Mouse (Mus musculus) hindbrain, embryonic 16.5 days (tissue): Measurements from ENCODE around the gene Pip5k1c. TPM values are rescaled to one million over a fixed set of nuclear protein-coding genes. Genes with fewer than 3 reads are reported as not detected.

Source experiments
- ATAC-seq: fragments of 200-750 bp; cut with Nextera tagmentation; 2 replicates; pipeline ENCODE4 v1.8.0; 2017; ENCODE audit warnings: moderate TSS enrichment, moderate library complexity
- H3K27ac ChIP-seq: fragments of 300-500 bp; sonication (generic); 2 replicates; pipeline ENCODE4 v1.5.1; 2014; ENCODE audit warnings: low read depth, mild to moderate bottlenecking, control low read depth, low read length, moderate library complexity
- H3K27me3 ChIP-seq: fragments of 300-500 bp; sonication (generic); replicated peaks from 2 replicates; pipeline ENCODE4 v1.6.1; 2014; ENCODE audit warnings: low read length; ENCODE audit not compliant: control insufficient read depth, insufficient read depth
- H3K36me3 ChIP-seq: fragments of 300-500 bp; sonication (generic); 2 replicates; pipeline ENCODE4 v1.6.1; 2014; ENCODE audit warnings: mild to moderate bottlenecking, low read length, moderate library complexity, mixed read lengths; ENCODE audit not compliant: control insufficient read depth, insufficient read depth
- H3K4me1 ChIP-seq: fragments of 300-500 bp; sonication (generic); 2 replicates; pipeline ENCODE4 v1.6.1; 2014; ENCODE audit warnings: low read depth, low read length; ENCODE audit not compliant: control insufficient read depth, insufficient read depth
- H3K4me2 ChIP-seq: fragments of 300-500 bp; sonication (generic); 2 replicates; pipeline ENCODE4 v1.6.1; 2014; ENCODE audit warnings: mild to moderate bottlenecking, low read length, control low read depth, moderate library complexity
- H3K4me3 ChIP-seq: fragments of 300-500 bp; sonication (generic); 2 replicates; pipeline ENCODE4 v1.5.1; 2014; ENCODE audit warnings: mild to moderate bottlenecking, low read length, control low read depth, moderate library complexity
- H3K9ac ChIP-seq: fragments of 300-500 bp; sonication (generic); 2 replicates; pipeline ENCODE4 v1.6.1; 2014; ENCODE audit warnings: low read depth, mild to moderate bottlenecking, control low read depth, low read length, moderate library complexity
- H3K9me3 ChIP-seq: fragments of 300-500 bp; sonication (generic); 2 replicates; pipeline ENCODE4 v1.6.1; 2014; ENCODE audit warnings: mild to moderate bottlenecking, low read length, moderate library complexity; ENCODE audit not compliant: control insufficient read depth
- WGBS: fragments of 180-500 bp; shearing (Covaris S2); extraction: QIAGEN DNeasy Blood & Tissue Kit; methylation state at CpG from one replicate; pipeline ENCODE4 v1.1.7; 2014; 5-methylcytosine and 5-hydroxymethylcytosine counted together
- polyA plus RNA-seq: library from polyadenylated mRNA; unstranded; fragments of >200 nt; fragmentation: Nextera tagmentation; extraction: Ambion mirVana; gene quantifications from 2 replicates; pipeline ENCODE4 v1.2.1, GENCODE M21; 2015

Gene Pip5k1c
- polyA plus RNA-seq, 1 experiment from 2014 or later, result 128 TPM

- whole genome bisulfite sequencing, result 1% methylated on average over 7 of the region's 7 CpGs
- H3K36me3 ChIP-seq, result no peaks in the 10 kb centered on the region
- no peak overlapping the region for H3K4me3 ChIP-seq
- peaks cover 13% of the 10 kb centered on the region for H3K27me3 ChIP-seq
- H3K27ac ChIP-seq, result no peak overlapping the region
- peaks cover 11% of the 10 kb centered on the region for H3K4me1 ChIP-seq
- no peak overlapping the region for H3K9ac ChIP-seq
- ATAC-seq, result no peak
- no peak overlapping the region for H3K4me2 ChIP-seq
- no peaks in the 10 kb centered on the region for H3K9me3 ChIP-seq
Observed at GRCm38 (mm10) chr10:81289278-81289677, 3.5 kb upstream of the Pip5k1c start.

GRCm38 (mm10) chr10:81289811-81290210 is 3.0 kb upstream of the Pip5k1c start:
- 59% methylated on average over 14 of the region's 14 CpGs for WGBS
- H3K9ac ChIP-seq, result no peak overlapping the region
- no peak overlapping the region for H3K4me3 ChIP-seq
- H3K27me3 ChIP-seq, result peaks cover 9% of the 10 kb centered on the region
- no peaks in the 10 kb centered on the region for H3K36me3 ChIP-seq
- ATAC-seq, result no peak
- H3K27ac ChIP-seq, result no peak overlapping the region
- H3K4me1 ChIP-seq, result peaks cover 16% of the 10 kb centered on the region
- no peak overlapping the region for H3K4me2 ChIP-seq
- H3K9me3 ChIP-seq, result no peaks in the 10 kb centered on the region

- no peaks in the 10 kb centered on the region for H3K36me3 ChIP-seq
- peak overlapping the region; percentile 16; the same call in 1 of the 2 replicates for H3K4me3 ChIP-seq
- H3K9ac ChIP-seq, result 0 out of 2 replicates have a peak overlapping the region, but pooled peaks have one; percentile 1
- H3K27me3 ChIP-seq, result 0 out of 2 replicates have a peak, but pooled peaks cover 4% of the 10 kb centered on the region
- ATAC-seq, result no peak
- peak overlapping the region; percentile 22; the same call in 1 of the 2 replicates for H3K4me2 ChIP-seq
- H3K27ac ChIP-seq, result no peak overlapping the region
- peaks cover 26% of the 10 kb centered on the region for H3K4me1 ChIP-seq
- WGBS, result 13% methylated on average over 24 of the region's 24 CpGs
- no peaks in the 10 kb centered on the region for H3K9me3 ChIP-seq
Observed at GRCm38 (mm10) chr10:81290698-81291460, 1.9 kb upstream of the Pip5k1c start.

GRCm38 (mm10) chr10:81291511-81292104 is 1.2 kb upstream of the Pip5k1c start, which contains the start of gene Tjp3:
Gene Tjp3 (minus strand): TSS chr10:81291581.
- Histone ChIP-seq H3K9ac (0 out of 2 replicates have a peak within 1 kb of the TSS, but pooled peaks have one; percentile 1), H3K36me3 (no peaks in the 10 kb centered on the region), H3K4me2 (peak within 1 kb of the TSS; percentile 96; the same call in 1 of the 2 replicates), H3K4me1 (peaks cover 24% of the 10 kb centered on the region), H3K27ac (no peak within 1 kb of the TSS), H3K9me3 (no peaks in the 10 kb centered on the region), H3K4me3 (peak within 1 kb of the TSS; percentile 79; the same call in 1 of the 2 replicates), H3K27me3 (0 out of 2 replicates have a peak, but pooled peaks cover 4% of the 10 kb centered on the region)
- ATAC-seq, result no peak
- 75% methylated on average over 9 of the region's 9 CpGs for WGBS

GRCm38 (mm10) chr10:81293334-81294030 is 719 bp downstream of the Pip5k1c start:
- H3K9ac ChIP-seq, result peak overlapping the region; percentile 88
- 4% methylated on average over 24 of the region's 25 CpGs for WGBS
- H3K4me1 ChIP-seq, result peaks cover 24% of the 10 kb centered on the region
- H3K27me3 ChIP-seq, result 0 out of 2 replicates have a peak, but pooled peaks cover 2% of the 10 kb centered on the region
- H3K4me2 ChIP-seq, result peak overlapping the region; percentile 96
- H3K36me3 ChIP-seq, result no peaks in the 10 kb centered on the region
- H3K9me3 ChIP-seq, result no peaks in the 10 kb centered on the region
- peak overlapping the region; percentile 90 for H3K27ac ChIP-seq
- ATAC-seq, result peak; percentile 13; the same call in 1 of the 2 replicates
- H3K4me3 ChIP-seq, result peak overlapping the region; percentile 79

GRCm38 (mm10) chr10:81294442-81294841 is 1.7 kb downstream of the Pip5k1c start:
- peak overlapping the region; percentile 79 for H3K4me3 ChIP-seq
- WGBS, result 59% methylated on average over 8 of the region's 8 CpGs

GRCm38 (mm10) chr10:81295185-81295584 is 2.4 kb downstream of the Pip5k1c start:
- Histone ChIP-seq H3K4me2 (peak overlapping the region; percentile 96; the same call in 1 of the 2 replicates), H3K9ac (peak overlapping the region; percentile 9; the same call in 1 of the 2 replicates)

More at GRCm38 (mm10) chr10:81294442-81294841, 1.7 kb downstream of the Pip5k1c start:
- no peaks in the 10 kb centered on the region for H3K9me3 ChIP-seq
- no peak overlapping the region; the same call in 1 of the 2 replicates for H3K27ac ChIP-seq
- peak overlapping the region; percentile 96 for H3K4me2 ChIP-seq
- 0 out of 2 replicates have a peak, but pooled peaks cover 2% of the 10 kb centered on the region for H3K27me3 ChIP-seq
- H3K36me3 ChIP-seq, result no peaks in the 10 kb centered on the region
- ATAC-seq, result no peak
- peaks cover 24% of the 10 kb centered on the region for H3K4me1 ChIP-seq
- peak overlapping the region; percentile 88 for H3K9ac ChIP-seq

GRCm38 (mm10) chr10:81297246-81297645 is 4.5 kb downstream of the Pip5k1c start:
- Histone ChIP-seq H3K9ac (no peak overlapping the region), H3K27me3 (no peaks in the 10 kb centered on the region), H3K4me3 (no peak overlapping the region), H3K4me2 (no peak overlapping the region), H3K27ac (no peak overlapping the region; the same call in 1 of the 2 replicates), H3K36me3 (no peaks in the 10 kb centered on the region), H3K9me3 (no peaks in the 10 kb centered on the region), H3K4me1 (peaks cover 33% of the 10 kb centered on the region)
- 80% methylated on average over 6 of the region's 6 CpGs for WGBS
- no peak for ATAC-seq

More at GRCm38 (mm10) chr10:81295185-81295584, 2.4 kb downstream of the Pip5k1c start:
- Histone ChIP-seq H3K27ac (no peak overlapping the region), H3K36me3 (no peaks in the 10 kb centered on the region), H3K27me3 (no peaks in the 10 kb centered on the region), H3K4me1 (peaks cover 25% of the 10 kb centered on the region), H3K9me3 (no peaks in the 10 kb centered on the region), H3K4me3 (no peak overlapping the region)
- ATAC-seq, result no peak
- WGBS, result 94% methylated on average over 6 of the region's 6 CpGs
